Mouse (Mus musculus) MEL (cell line): ENCODE results near the gene Slco3a1.

ENCODE experiments used
- CTCF ChIP-seq, 3 experiments: IDR thresholded peaks in 2 of 3; conservative IDR thresholded peaks in 1 of 3; 2 replicates each; pipeline ENCODE4 v1.5.1; 2011 to 2012; ENCODE audit warnings: low read length in 3 of 3, low read depth in 2 of 3, mild to moderate bottlenecking in 2 of 3, improper control_type of control experiment in 1 of 3, inconsistent platforms in 1 of 3, mixed read lengths in 1 of 3, moderate library complexity in 1 of 3; ENCODE audit not compliant: control insufficient read depth in 1 of 3, insufficient read depth in 1 of 3, poor library complexity in 1 of 3, severe bottlenecking in 1 of 3
- E2F4 ChIP-seq: IDR thresholded peaks from 2 replicates; pipeline ENCODE4 v1.6.1; 2011; ENCODE audit warnings: low read depth, low read length, improper control_type of control experiment, borderline replicate concordance
- ELF1 ChIP-seq: IDR thresholded peaks from 2 replicates; pipeline ENCODE4 v1.6.1; 2014; ENCODE audit warnings: low read depth, mild to moderate bottlenecking, inconsistent platforms, low read length, improper control_type of control experiment, moderate library complexity
- EP300 ChIP-seq, 2 experiments: IDR thresholded peaks; 2 replicates each; pipeline ENCODE4 v1.6.1; 2011; ENCODE audit warnings: improper control_type of control experiment in 2 of 2, low read length in 2 of 2, low read depth in 1 of 2, mild to moderate bottlenecking in 1 of 2
- ETS1 ChIP-seq: IDR thresholded peaks from 2 replicates; pipeline ENCODE4 v1.6.1; 2012; ENCODE audit warnings: low read depth, mild to moderate bottlenecking, inconsistent platforms, low read length, improper control_type of control experiment, moderate library complexity
- GABPA ChIP-seq: IDR thresholded peaks from 2 replicates; pipeline ENCODE4 v1.6.1; 2012; ENCODE audit warnings: low read depth, mild to moderate bottlenecking, inconsistent platforms, low read length, improper control_type of control experiment, moderate library complexity
- MAX ChIP-seq: IDR thresholded peaks from 2 replicates; pipeline ENCODE4 v1.6.1; 2011; ENCODE audit warnings: low read length, improper control_type of control experiment
- POLR2A ChIP-seq, 2 experiments: IDR thresholded peaks; 2 replicates each; pipeline ENCODE4 v1.6.1; 2011 to 2012; ENCODE audit warnings: low read length in 2 of 2, mild to moderate bottlenecking in 2 of 2, control low read depth in 1 of 2, improper control_type of control experiment in 1 of 2, low read depth in 1 of 2, moderate library complexity in 1 of 2; ENCODE audit not compliant: control insufficient read depth in 1 of 2, insufficient read depth in 1 of 2, poor library complexity in 1 of 2
- SIN3A ChIP-seq: IDR thresholded peaks from 2 replicates; pipeline ENCODE4 v1.6.1; 2012; ENCODE audit warnings: low read length, improper control_type of control experiment, inconsistent platforms
- USF1 ChIP-seq: IDR thresholded peaks from 2 replicates; pipeline ENCODE4 v1.6.1; 2014; ENCODE audit warnings: low read depth, mild to moderate bottlenecking, inconsistent platforms, low read length, improper control_type of control experiment, moderate library complexity
- USF2 ChIP-seq, 2 experiments: IDR thresholded peaks; 2 replicates each; pipeline ENCODE4 v1.6.1; 2011 to 2012; ENCODE audit warnings: improper control_type of control experiment in 2 of 2, low read length in 2 of 2, borderline replicate concordance in 1 of 2, inconsistent platforms in 1 of 2, low read depth in 1 of 2, mild to moderate bottlenecking in 1 of 2; ENCODE audit not compliant: insufficient read depth in 1 of 2

GRCm38 (mm10) chr7:74536186-74536585 is 18.4 kb downstream of the Slco3a1 start:
- TF ChIP-seq E2F4 (no peak), CTCF (IDR thresholded peaks at IDR 0.05 in 2 of 3, conservative IDR thresholded peaks at IDR 0.05 in 1 of 3; ENCODE audit: control insufficient read depth in 1 of 3, insufficient read depth in 1 of 3, low read depth in 2 of 3, low read length in 3 of 3, poor library complexity in 1 of 3, severe bottlenecking in 1 of 3) (no peak), GABPA (no peak), POLR2A (IDR thresholded peaks at IDR 0.05; ENCODE audit: control insufficient read depth in 1 of 2, insufficient read depth in 1 of 2, low read depth in 1 of 2, low read length in 2 of 2, poor library complexity in 1 of 2) (no peak), USF1 (no peak), USF2 (IDR thresholded peaks at IDR 0.05; ENCODE audit: borderline replicate concordance in 1 of 2, insufficient read depth in 1 of 2, low read depth in 1 of 2, low read length in 2 of 2) (no peak), MAX (no peak), ETS1 (no peak), SIN3A (no peak), EP300 (IDR thresholded peaks at IDR 0.05; ENCODE audit: low read depth in 1 of 2, low read length in 2 of 2) (no peak), ELF1 (no peak)
